Mouse (Mus musculus) thymus, postnatal 4 days (tissue): ENCODE data around the gene 2410141K09Rik.
"Not testable (repeated sequence)": the region's sequence is repeated elsewhere in the genome, so short reads cannot be mapped to it uniquely, and the experiment has no call there.

Experiments
- DNase-seq: peaks from one replicate; pipeline ENCODE4 v3.0.0; 2021

Gene 2410141K09Rik

GRCm38 (mm10) chr13:66441018-66441417 is at the start of gene 2410141K09Rik:
TSS of gene 2410141K09Rik (minus strand) at chr13:66441118.
- DNase-seq: not testable (repeated sequence)

GRCm38 (mm10) chr13:66426858-66427257 is 14.1 kb downstream of the 2410141K09Rik start:
- DNase-seq: not testable (repeated sequence)

- DNase-seq: not testable (repeated sequence)
Measured at GRCm38 (mm10) chr13:66414962-66415361, 26.0 kb downstream of the 2410141K09Rik start.
